Mouse (Mus musculus) kidney, adult 2 months (tissue): ENCODE results near the gene Cdhr4. TPM values are rescaled to one million over a fixed set of nuclear protein-coding genes. Genes with fewer than 3 reads are reported as not detected.
A peak's percentile ranks its signal among the peaks of the same experiment; 100 is the strongest.

Source experiments
- DNase-seq: peaks from one replicate; pipeline ENCODE4 v3.0.0; 2021
- H3K27ac ChIP-seq: fragments of 200-500 bp; 2 replicates; pipeline ENCODE4 v1.5.1; 2012; ENCODE audit warnings: low read depth, low read length, control low read depth, inconsistent platforms; ENCODE audit not compliant: insufficient read depth
- H3K27me3 ChIP-seq: fragments of 200-500 bp; replicated peaks from 2 replicates; pipeline ENCODE4 v1.6.1; 2012; ENCODE audit warnings: mild to moderate bottlenecking, moderate library complexity, low read length, inconsistent platforms; ENCODE audit not compliant: control insufficient read depth, insufficient read depth
- H3K36me3 ChIP-seq: fragments of 200-500 bp; 2 replicates; pipeline ENCODE4 v1.6.1; 2012; ENCODE audit warnings: mild to moderate bottlenecking, moderate library complexity, low read length, inconsistent platforms; ENCODE audit not compliant: control insufficient read depth, insufficient read depth
- H3K4me1 ChIP-seq: fragments of 200-500 bp; 2 replicates; pipeline ENCODE4 v1.6.1; 2011; ENCODE audit warnings: low read length; ENCODE audit not compliant: control insufficient read depth, insufficient read depth
- H3K4me3 ChIP-seq: fragments of 200-500 bp; 2 replicates; pipeline ENCODE4 v1.5.1; 2011; ENCODE audit warnings: mild to moderate bottlenecking, low read depth, low read length, control low read depth; ENCODE audit not compliant: insufficient read depth
- CTCF ChIP-seq: fragments of 200-500 bp; conservative IDR thresholded peaks from 2 replicates; pipeline ENCODE4 v1.5.1; 2011; ENCODE audit warnings: low read depth, mild to moderate bottlenecking, control low read depth, low read length, moderate library complexity, mixed read lengths; ENCODE audit not compliant: insufficient read depth, insufficient read length
- POLR2A ChIP-seq: fragments of 200-500 bp; IDR thresholded peaks from one replicate; pipeline ENCODE4 v1.6.1; 2011; ENCODE audit warnings: low read depth, low read length, control low read depth
- WGBS: fragments of 180-500 bp; shearing (Covaris S2); methylation state at CpG from one replicate; pipeline ENCODE4 v1.1.7; 2018; 5-methylcytosine and 5-hydroxymethylcytosine counted together
- polyA plus RNA-seq: library from polyadenylated mRNA; depleted of rRNA; stranded (reverse); fragments of >200 nt; gene quantifications from 2 replicates; pipeline ENCODE4 v1.2.3, GENCODE M21; 2012

The Cdhr4 gene
- polyA plus RNA-seq, 1 experiment = 0.94 TPM

DNA sequence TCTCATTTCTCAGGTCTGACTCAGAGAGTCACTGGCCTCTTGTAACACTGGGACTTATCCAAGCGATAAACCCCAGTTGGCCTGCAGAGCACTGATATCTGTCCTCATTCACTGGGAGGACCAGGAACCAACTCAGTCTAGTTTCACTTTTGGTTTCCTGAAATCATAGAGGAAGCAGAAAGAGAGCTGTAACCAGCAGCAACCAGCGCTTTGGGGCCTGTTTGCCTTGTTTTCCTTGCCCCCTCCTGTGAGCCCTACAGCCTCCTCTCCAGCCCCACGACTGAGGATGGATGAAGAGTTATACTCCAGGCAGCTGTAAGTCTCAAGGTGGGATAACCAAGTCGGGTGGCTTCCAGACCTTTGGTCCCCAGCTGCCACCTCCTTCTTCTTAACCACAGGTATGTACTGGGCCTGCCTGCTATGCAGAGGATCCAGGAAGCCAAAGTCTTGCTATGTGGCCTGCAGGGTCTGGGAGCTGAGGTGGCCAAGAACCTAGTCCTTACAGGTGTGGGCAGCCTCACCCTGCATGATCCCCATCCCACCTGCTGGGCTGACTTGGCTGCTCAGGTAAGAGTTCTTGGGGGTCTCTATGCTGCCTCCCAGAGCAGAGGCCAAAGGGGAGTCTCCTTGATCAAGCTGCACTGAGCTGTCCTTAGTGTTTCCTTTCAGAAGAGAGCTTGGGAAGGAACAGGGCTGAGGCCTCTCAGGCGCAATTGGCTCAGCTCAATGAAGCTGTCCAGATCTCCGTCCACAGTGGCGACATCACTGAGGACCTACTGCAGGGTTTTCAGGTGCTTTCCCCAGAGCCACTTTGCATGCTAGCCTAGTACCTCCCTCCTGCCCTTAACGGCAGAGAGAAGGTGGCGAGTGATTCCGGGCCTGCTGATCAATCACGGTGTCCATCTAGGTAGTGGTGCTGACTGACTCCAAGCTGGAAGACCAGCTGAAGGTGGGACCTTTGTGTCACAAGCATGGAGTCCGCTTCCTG is 16.6 kb upstream of the Cdhr4 start, which contains the start of gene Uba7:
TSS of gene Uba7 (plus strand) at position 107 of the 988 bp plus-strand sequence.
- WGBS = 55% methylated on average over 12 of the region's 12 CpGs
- Histone ChIP-seq H3K27ac (peak within 1 kb of the TSS; percentile 73), H3K36me3 (no peaks in the 10 kb centered on the region), H3K4me1 (no peaks in the 10 kb centered on the region), H3K27me3 (no peaks in the 10 kb centered on the region), H3K4me3 (peak within 1 kb of the TSS; percentile 60)
- peak; percentile 72 for DNase-seq
- TF ChIP-seq CTCF (no peak), POLR2A (no peak)

- no peak for TF ChIP-seq CTCF
- H3K27ac ChIP-seq = no peak overlapping the region
- H3K36me3 ChIP-seq = no peaks in the 10 kb centered on the region
- no peak overlapping the region for H3K4me3 ChIP-seq
- no peaks in the 10 kb centered on the region for H3K4me1 ChIP-seq
- 92% methylated on average over 12 of the region's 12 CpGs for WGBS
- no peak for DNase-seq
- no peaks in the 10 kb centered on the region for H3K27me3 ChIP-seq
Measured at GRCm38 (mm10) chr9:107978815-107979214, 13.5 kb upstream of the Cdhr4 start.

DNA sequence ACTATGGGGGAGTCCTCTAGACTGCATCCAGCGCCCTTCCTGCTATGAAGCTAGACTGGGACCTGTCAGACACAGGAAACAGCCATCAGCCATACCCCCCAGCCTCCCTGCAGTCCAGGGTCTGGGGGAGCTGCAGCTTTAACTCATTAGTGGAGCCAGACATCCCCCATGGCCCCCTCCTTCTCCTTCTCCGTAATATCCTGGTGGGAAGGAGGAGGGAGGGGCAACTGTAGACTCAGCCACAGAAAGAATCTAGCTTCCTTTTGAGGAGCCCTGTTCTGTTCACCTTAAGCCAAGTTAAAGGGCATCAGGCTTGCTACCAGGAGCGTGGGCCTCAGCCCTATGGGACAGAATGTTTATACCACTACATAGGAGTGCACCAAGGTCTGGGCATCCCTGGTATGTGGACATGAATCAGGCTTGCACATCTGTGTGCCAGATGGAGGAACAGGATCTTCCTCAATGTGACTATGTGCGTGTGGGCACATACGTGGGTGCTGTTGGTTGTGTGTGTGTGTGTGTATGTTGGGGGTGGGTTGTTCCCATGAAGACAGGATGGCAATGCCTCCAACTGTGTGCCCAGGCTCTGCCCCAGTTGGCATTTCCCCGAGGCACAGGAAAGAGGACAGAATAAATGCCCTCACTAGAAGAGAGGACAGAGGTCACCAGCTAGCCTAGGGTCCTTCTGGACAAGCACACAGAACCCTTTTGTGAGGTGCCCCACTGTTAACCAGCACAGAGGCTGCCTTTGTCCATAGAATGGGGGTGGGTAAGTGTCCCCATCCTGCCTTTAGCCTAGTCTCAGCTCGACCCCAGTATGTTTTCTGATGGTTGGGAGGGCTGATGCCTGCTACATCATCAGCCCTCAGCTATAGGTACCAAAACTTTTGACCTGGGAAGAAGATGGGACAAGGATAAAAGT is 10.4 kb upstream of the Cdhr4 start:
- Histone ChIP-seq H3K4me1 (no peaks in the 10 kb centered on the region; the same call in 1 of the 2 replicates), H3K36me3 (no peaks in the 10 kb centered on the region), H3K27me3 (no peaks in the 10 kb centered on the region), H3K27ac (peak overlapping the region; percentile 93), H3K4me3 (peak overlapping the region; percentile 21; the same call in 1 of the 2 replicates)
- WGBS = 47% methylated on average over 7 of the region's 7 CpGs
- TF ChIP-seq POLR2A = no peak
- no peak for TF ChIP-seq CTCF
- peak; percentile 46 for DNase-seq

DNA sequence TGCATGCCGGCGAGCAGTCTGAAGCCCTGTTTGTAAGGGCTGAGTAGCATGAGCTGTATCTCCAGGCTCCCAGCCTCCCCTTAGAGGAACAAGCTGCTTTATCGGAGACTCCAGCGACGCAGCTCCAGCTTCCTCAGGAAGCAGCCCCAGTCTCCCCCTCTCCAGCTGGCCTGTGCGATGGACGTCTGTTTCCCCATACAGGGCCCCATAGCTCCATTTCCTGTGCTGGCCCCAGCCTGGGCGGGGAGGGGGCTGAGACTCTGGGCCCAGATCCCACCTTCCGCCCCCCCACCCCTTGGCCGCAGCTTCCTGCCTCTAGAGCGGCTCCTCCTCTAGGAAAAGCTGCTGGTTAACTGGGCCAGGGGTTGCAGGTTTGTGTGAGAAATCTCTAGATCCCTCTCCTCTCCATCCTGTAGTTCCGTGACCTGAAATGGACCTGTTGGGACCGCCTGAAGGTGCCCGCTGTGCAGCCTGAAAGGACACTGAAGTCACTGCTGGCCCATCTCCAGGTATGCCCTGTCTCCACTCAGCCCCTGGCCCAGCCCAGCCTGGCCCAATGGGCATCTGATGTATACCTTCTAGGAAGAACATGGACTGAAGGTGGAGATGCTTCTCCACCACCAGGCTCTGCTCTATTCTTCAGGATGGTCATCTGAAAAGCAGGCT is 9.5 kb upstream of the Cdhr4 start, which contains the start of gene Gm20661:
TSS of gene Gm20661 (plus strand) at position 378 of the 666 bp plus-strand sequence.
- WGBS = 38% methylated on average over 14 of the region's 14 CpGs
- Histone ChIP-seq H3K36me3 (no peaks in the 10 kb centered on the region), H3K4me3 (peak within 1 kb of the TSS; percentile 30), H3K27ac (peak within 1 kb of the TSS; percentile 98), H3K27me3 (no peaks in the 10 kb centered on the region), H3K4me1 (no peaks in the 10 kb centered on the region; the same call in 1 of the 2 replicates)
- TF ChIP-seq POLR2A (peak; percentile 5), CTCF (no peak)
- peak; percentile 86 for DNase-seq

- Histone ChIP-seq H3K27ac (peak overlapping the region; percentile 98), H3K4me1 (no peaks in the 10 kb centered on the region; the same call in 1 of the 2 replicates), H3K36me3 (no peaks in the 10 kb centered on the region), H3K4me3 (peak overlapping the region; percentile 30; the same call in 1 of the 2 replicates), H3K27me3 (no peaks in the 10 kb centered on the region)
- 33% methylated on average over 4 of the region's 4 CpGs for WGBS
- TF ChIP-seq POLR2A = peak; percentile 38
- TF ChIP-seq CTCF = no peak
- DNase-seq = peak; percentile 94
Measured at GRCm38 (mm10) chr9:107983421-107983890, 8.8 kb upstream of the Cdhr4 start.

- no peaks in the 10 kb centered on the region; the same call in 1 of the 2 replicates for H3K4me1 ChIP-seq
Measured at GRCm38 (mm10) chr9:107984052-107984753, 8.1 kb upstream of the Cdhr4 start.

More at GRCm38 (mm10) chr9:107984052-107984753, 8.1 kb upstream of the Cdhr4 start:
- H3K36me3 ChIP-seq = no peaks in the 10 kb centered on the region
- DNase-seq = no peak
- TF ChIP-seq POLR2A (no peak), CTCF (no peak)
- H3K27me3 ChIP-seq = no peaks in the 10 kb centered on the region
- 51% methylated on average over 19 of the region's 19 CpGs for WGBS
- peak overlapping the region; percentile 98 for H3K27ac ChIP-seq
- peak overlapping the region; percentile 52 for H3K4me3 ChIP-seq
